Mouse (Mus musculus) heart, embryonic 16.5 days (tissue): ENCODE results near the gene Abl1. TPM values are rescaled to one million over a fixed set of nuclear protein-coding genes. Genes with fewer than 3 reads are reported as not detected.

Experiments used
- ATAC-seq: fragments of 200-750 bp; cut with Nextera tagmentation; replicated peaks from 2 replicates; pipeline ENCODE4 v1.8.0; 2017; ENCODE audit warnings: moderate number of reproducible peaks; ENCODE audit not compliant: insufficient read depth, low FRiP score; ENCODE audit errors: extremely low read depth
- H3K27ac ChIP-seq: fragments of 300-500 bp; sonication (generic); 2 replicates; pipeline ENCODE4 v1.5.1; 2014; ENCODE audit warnings: mild to moderate bottlenecking, low read length, control low read depth, moderate library complexity
- H3K27me3 ChIP-seq: fragments of 300-500 bp; sonication (generic); 2 replicates; pipeline ENCODE4 v1.6.1; 2014; ENCODE audit warnings: low read length, mixed read lengths; ENCODE audit not compliant: control insufficient read depth, insufficient read depth
- H3K36me3 ChIP-seq: fragments of 300-500 bp; sonication (generic); 2 replicates; pipeline ENCODE4 v1.6.1; 2014; ENCODE audit not compliant: control insufficient read depth, insufficient read depth
- H3K4me1 ChIP-seq: fragments of 300-500 bp; sonication (generic); 2 replicates; pipeline ENCODE4 v1.6.1; 2014; ENCODE audit warnings: low read length, mixed read lengths; ENCODE audit not compliant: control insufficient read depth, insufficient read depth
- H3K4me2 ChIP-seq: fragments of 300-500 bp; sonication (generic); 2 replicates; pipeline ENCODE4 v1.6.1; 2014; ENCODE audit warnings: low read depth, mild to moderate bottlenecking, control low read depth, low read length
- H3K4me3 ChIP-seq: fragments of 300-500 bp; sonication (generic); 2 replicates; pipeline ENCODE4 v1.5.1; 2014; ENCODE audit warnings: mild to moderate bottlenecking, control low read depth, low read length
- H3K9ac ChIP-seq: fragments of 300-500 bp; sonication (generic); 2 replicates; pipeline ENCODE4 v1.6.1; 2014; ENCODE audit warnings: low read length, control low read depth
- H3K9me3 ChIP-seq: fragments of 300-500 bp; sonication (generic); replicated peaks from 2 replicates; pipeline ENCODE4 v1.6.1; 2016; ENCODE audit warnings: low read length; ENCODE audit not compliant: control insufficient read depth
- WGBS: fragments of 180-500 bp; shearing (Covaris S2); extraction: QIAGEN DNeasy Blood & Tissue Kit; methylation state at CpG from one replicate; pipeline ENCODE4 v1.1.7; 2014; 5-methylcytosine and 5-hydroxymethylcytosine counted together
- polyA plus RNA-seq: library from polyadenylated mRNA; unstranded; fragments of >200 nt; fragmentation: Nextera tagmentation; extraction: Ambion mirVana; gene quantifications from 2 replicates; pipeline ENCODE4 v1.2.1, GENCODE M21; 2015

Gene Abl1
- polyA plus RNA-seq, 1 experiment from 2014 or later: 24.0 TPM

GRCm38 (mm10) chr2:31706531-31706930 is 18.4 kb downstream of the Abl1 start:
- 19% methylated on average over 2 of the region's 2 CpGs for WGBS
- no peak overlapping the region for H3K27ac ChIP-seq
- H3K4me1 ChIP-seq: no peaks in the 10 kb centered on the region
- no peak overlapping the region for H3K4me3 ChIP-seq
- no peak overlapping the region for H3K9ac ChIP-seq
- no peaks in the 10 kb centered on the region for H3K36me3 ChIP-seq
- H3K9me3 ChIP-seq: no peaks in the 10 kb centered on the region
- no peak for ATAC-seq
- H3K4me2 ChIP-seq: no peak overlapping the region
- H3K27me3 ChIP-seq: no peaks in the 10 kb centered on the region

DNA sequence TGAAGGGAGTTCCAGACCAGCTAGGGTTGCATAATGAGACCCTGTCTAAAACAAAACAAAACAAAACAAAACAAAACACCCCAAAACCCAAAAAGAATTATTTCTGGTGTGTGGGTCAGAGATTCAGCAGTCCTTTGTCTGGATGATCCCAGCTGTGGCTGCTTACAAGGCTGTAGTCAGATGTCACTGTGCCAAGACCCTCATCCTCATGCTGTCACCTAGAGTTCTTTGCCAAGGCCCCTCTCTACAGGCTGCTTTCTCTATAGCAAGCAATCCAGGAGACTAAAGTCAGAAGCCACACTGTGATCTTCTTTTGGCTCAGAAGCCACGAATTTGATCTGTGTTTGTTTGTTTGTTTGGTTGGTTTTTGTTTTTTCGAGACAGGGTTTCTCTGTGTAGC is 24.5 kb downstream of the Abl1 start:
- 86% methylated on average over 2 of the region's 2 CpGs for WGBS
- H3K4me2 ChIP-seq: no peak overlapping the region
- H3K9ac ChIP-seq: no peak overlapping the region
- no peak overlapping the region for H3K4me3 ChIP-seq
- H3K36me3 ChIP-seq: no peaks in the 10 kb centered on the region
- H3K27ac ChIP-seq: no peak overlapping the region
- ATAC-seq: no peak
- H3K27me3 ChIP-seq: no peaks in the 10 kb centered on the region
- peaks cover 7% of the 10 kb centered on the region for H3K4me1 ChIP-seq
- no peaks in the 10 kb centered on the region for H3K9me3 ChIP-seq

GRCm38 (mm10) chr2:31713813-31714212 is 25.6 kb downstream of the Abl1 start:
- Histone ChIP-seq H3K27ac (no peak overlapping the region), H3K4me1 (peaks cover 7% of the 10 kb centered on the region), H3K27me3 (no peaks in the 10 kb centered on the region), H3K9me3 (no peaks in the 10 kb centered on the region), H3K4me3 (no peak overlapping the region), H3K36me3 (no peaks in the 10 kb centered on the region), H3K4me2 (no peak overlapping the region), H3K9ac (no peak overlapping the region)
- 69% methylated on average over 3 of the region's 3 CpGs for WGBS
- no peak for ATAC-seq

DNA sequence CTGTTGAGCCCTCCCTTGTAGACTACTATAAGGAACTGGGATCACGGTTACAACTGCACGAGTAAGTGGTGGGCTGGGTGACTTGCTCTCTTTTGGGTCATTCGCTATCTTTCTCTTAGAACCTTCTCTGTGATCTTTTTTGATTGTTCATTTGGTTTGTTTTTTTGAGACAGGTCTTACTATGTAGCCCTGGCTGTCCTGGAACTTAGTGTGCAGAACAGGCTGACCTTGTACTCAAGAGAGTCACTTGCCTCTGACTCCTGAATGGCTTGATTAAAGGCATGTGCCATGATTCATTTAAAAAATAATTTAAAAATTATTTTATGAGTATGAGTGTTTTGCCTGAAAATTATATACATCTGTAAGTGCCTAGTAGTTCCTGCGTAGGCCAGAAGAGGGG is 26.6 kb downstream of the Abl1 start:
- H3K4me3 ChIP-seq: no peak overlapping the region
- peaks cover 7% of the 10 kb centered on the region for H3K4me1 ChIP-seq
- WGBS: 90% methylated on average over 4 of the region's 4 CpGs
- H3K4me2 ChIP-seq: no peak overlapping the region
- H3K36me3 ChIP-seq: no peaks in the 10 kb centered on the region
- no peak overlapping the region for H3K27ac ChIP-seq
- no peak overlapping the region for H3K9ac ChIP-seq
- H3K9me3 ChIP-seq: no peaks in the 10 kb centered on the region
- no peak for ATAC-seq
- H3K27me3 ChIP-seq: no peaks in the 10 kb centered on the region

GRCm38 (mm10) chr2:31715985-31716384 is 27.8 kb downstream of the Abl1 start:
- 39% methylated on average over 7 of the region's 7 CpGs for WGBS
- Histone ChIP-seq H3K36me3 (no peaks in the 10 kb centered on the region), H3K4me2 (no peak overlapping the region), H3K4me1 (peaks cover 7% of the 10 kb centered on the region), H3K27ac (peak overlapping the region; percentile 47), H3K9ac (no peak overlapping the region), H3K4me3 (no peak overlapping the region), H3K9me3 (no peaks in the 10 kb centered on the region), H3K27me3 (no peaks in the 10 kb centered on the region)
- ATAC-seq: peak; percentile 58; the same call in 1 of the 2 replicates

- Histone ChIP-seq H3K9ac (no peak overlapping the region), H3K9me3 (no peaks in the 10 kb centered on the region), H3K27ac (no peak overlapping the region), H3K27me3 (no peaks in the 10 kb centered on the region), H3K4me2 (no peak overlapping the region), H3K4me1 (peaks cover 4% of the 10 kb centered on the region), H3K4me3 (no peak overlapping the region), H3K36me3 (no peaks in the 10 kb centered on the region)
- 92% methylated on average over 6 of the region's 6 CpGs for WGBS
- no peak for ATAC-seq
Observed at GRCm38 (mm10) chr2:31719202-31719880, 31.2 kb downstream of the Abl1 start.

GRCm38 (mm10) chr2:31719944-31720343 is 31.8 kb downstream of the Abl1 start:
- Histone ChIP-seq H3K27me3 (no peaks in the 10 kb centered on the region), H3K9ac (no peak overlapping the region), H3K9me3 (no peaks in the 10 kb centered on the region), H3K4me1 (peaks cover 4% of the 10 kb centered on the region), H3K4me2 (no peak overlapping the region), H3K4me3 (no peak overlapping the region), H3K27ac (no peak overlapping the region), H3K36me3 (no peaks in the 10 kb centered on the region)
- ATAC-seq: no peak
- 74% methylated on average over 2 of the region's 2 CpGs for WGBS

DNA sequence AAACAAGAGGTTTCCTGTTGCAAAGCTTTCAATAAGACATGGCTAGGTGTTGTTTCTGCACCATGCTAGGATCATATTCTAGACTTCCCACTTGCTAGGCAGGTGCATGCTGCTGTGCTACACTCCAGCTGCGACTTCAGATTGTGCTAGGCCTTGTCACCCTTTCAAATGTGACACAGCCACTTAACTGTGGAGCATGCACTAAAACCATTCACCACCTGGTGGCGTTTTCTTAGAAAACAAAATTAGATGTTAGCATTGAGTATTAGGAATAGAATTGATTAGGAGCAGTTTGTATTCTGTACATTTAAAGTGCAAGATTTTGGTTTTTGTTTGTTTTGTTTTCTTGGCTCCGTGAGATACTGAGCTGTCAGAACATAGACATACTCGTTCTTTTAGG is 32.6 kb downstream of the Abl1 start:
- Histone ChIP-seq H3K4me3 (no peak overlapping the region), H3K4me2 (no peak overlapping the region), H3K9me3 (no peaks in the 10 kb centered on the region), H3K27me3 (no peaks in the 10 kb centered on the region), H3K9ac (no peak overlapping the region), H3K4me1 (peaks cover 4% of the 10 kb centered on the region), H3K27ac (no peak overlapping the region), H3K36me3 (no peaks in the 10 kb centered on the region; the same call in 1 of the 2 replicates)
- ATAC-seq: no peak
- WGBS: 61% methylated on average over 4 of the region's 4 CpGs

DNA sequence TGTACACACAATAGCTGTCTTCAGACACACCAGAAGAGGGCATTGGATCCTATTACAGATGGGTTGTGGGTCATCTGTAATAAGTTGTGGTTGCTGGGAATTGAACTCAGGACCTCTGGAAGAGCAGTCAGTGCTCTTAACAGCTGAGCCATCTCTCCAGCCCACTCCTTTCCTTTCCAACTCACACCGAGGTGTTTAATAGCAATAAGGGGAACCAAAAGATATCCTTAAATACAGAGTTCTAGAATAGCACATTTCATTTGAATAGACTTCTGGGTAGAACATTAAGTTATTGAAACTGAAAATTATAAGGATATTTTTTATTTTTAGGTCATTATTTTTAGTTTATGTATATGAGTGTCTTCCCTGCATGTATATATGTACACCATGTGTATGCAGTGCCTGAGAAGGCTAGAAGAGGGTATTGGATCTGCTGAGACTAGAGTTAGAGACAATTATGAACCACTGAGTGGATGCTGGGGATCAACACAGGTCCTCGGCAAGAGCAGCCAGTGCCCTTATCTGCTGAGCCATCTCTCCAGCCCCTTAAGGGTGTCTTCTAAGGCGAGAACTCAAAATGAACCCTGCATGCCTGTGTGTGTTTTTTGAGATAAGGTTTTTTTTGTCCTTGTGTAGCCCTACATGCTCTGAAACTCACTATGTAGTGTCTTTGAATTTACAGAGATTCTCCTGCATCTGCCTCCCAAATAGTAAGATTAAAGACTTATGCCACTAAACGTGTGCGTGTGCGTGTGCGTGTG is 36.7 kb downstream of the Abl1 start:
- no peak overlapping the region for H3K4me3 ChIP-seq
- 84% methylated on average over 7 of the region's 7 CpGs for WGBS
- no peak overlapping the region for H3K27ac ChIP-seq

More for the DNA sequence above, 36.7 kb downstream of the Abl1 start:
- H3K9ac ChIP-seq: no peak overlapping the region
- no peak overlapping the region for H3K4me2 ChIP-seq
- no peaks in the 10 kb centered on the region; the same call in 1 of the 2 replicates for H3K36me3 ChIP-seq
- H3K9me3 ChIP-seq: no peaks in the 10 kb centered on the region
- no peak for ATAC-seq
- H3K4me1 ChIP-seq: peaks cover 30% of the 10 kb centered on the region
- H3K27me3 ChIP-seq: no peaks in the 10 kb centered on the region
